Mouse (Mus musculus): ENCODE measurements at regions not wholly inside any gene's neighbourhood (a gene's known extent, or its start where the extent isn't known, plus 50 kb on each side); places are given as distances from the start of the nearest gene placed in this dataset.

DNA sequence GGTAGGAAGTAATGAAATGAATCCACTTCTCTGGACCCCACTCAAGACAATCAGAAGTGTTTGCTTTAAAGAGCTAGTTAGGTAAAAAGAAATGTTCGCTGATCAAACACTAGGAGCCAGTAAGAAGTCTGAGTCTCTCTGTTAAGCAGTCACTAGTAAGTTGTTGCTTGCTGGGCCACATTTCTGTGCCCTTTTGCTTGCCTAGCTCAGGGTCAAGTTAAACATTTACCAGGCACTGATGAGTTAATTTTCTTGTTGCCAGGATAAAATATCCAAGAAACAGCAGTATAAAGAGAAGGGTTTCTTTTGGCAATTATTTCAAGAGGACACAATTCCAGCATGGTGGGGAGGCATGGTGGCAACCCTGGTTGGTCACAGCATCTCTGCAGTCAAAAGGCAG is 127.7 kb downstream of the Gm12689 start:
- no peak for DNase-seq (ENCODE audit: low read depth in 1 of 2, low spot score in 2 of 2)
- Histone ChIP-seq H3K27me3 (ENCODE audit: control insufficient read depth, insufficient read depth, low read length) (no peaks in the 10 kb centered on the region), H3K4me3 (ENCODE audit: extremely low read depth, insufficient read depth, insufficient read length) (no peak overlapping the region), H3K36me3 (ENCODE audit: control insufficient read depth, insufficient read depth, low read length) (no peaks in the 10 kb centered on the region), H3K4me1 (ENCODE audit: control insufficient read depth, insufficient read depth, insufficient read length) (no peaks in the 10 kb centered on the region), H3K27ac (ENCODE audit: insufficient read depth, low read length) (no peak overlapping the region)
- no peak for TF ChIP-seq POLR2A (IDR thresholded peaks at IDR 0.05; ENCODE audit: low read depth, low read length)
- no peak for TF ChIP-seq CTCF (IDR thresholded peaks at IDR 0.05; ENCODE audit: extremely low read depth, insufficient read depth, insufficient read length, insufficient replicate concordance)
- WGBS, result 84% methylated on average over 1 of the region's 1 CpGs

DNA sequence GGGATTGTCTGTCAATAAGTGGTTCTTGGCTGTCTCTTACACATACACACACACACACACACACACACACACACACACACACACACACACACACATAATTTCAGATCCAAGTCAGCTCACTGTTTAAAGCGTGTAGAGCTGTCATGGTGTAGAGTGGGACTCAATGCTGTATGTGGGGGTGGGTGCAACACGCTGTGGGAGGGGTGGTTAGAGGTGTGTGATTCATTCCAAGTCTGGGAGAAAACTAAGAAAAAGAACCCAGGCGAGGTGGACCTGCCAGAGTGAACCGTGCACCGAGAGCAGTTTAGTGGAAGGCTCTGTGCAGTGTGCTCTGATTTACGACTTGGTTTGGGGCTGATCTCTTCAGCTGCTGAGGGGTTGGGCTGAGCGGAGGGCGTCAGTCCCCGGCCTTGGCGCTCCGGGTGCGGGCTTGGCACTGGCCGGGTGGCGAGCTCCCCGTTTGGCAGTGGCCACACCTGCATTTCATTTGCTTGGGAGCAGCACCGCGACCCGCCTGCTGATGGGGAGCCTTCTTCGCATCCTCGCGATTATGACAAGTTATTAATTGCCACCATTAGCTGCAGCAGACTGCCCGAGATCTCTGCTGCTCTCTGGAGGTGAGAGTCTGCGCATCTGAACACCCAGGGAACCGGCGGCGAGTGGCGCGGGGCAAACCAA is 149.5 kb downstream of the Gm12689 start:
- Histone ChIP-seq H3K4me3 (ENCODE audit: extremely low read depth, insufficient read depth, insufficient read length) (no peak overlapping the region), H3K27ac (ENCODE audit: insufficient read depth, low read length) (no peak overlapping the region), H3K36me3 (ENCODE audit: control insufficient read depth, insufficient read depth, low read length) (no peaks in the 10 kb centered on the region), H3K27me3 (ENCODE audit: control insufficient read depth, insufficient read depth, low read length) (no peaks in the 10 kb centered on the region), H3K4me1 (ENCODE audit: control insufficient read depth, insufficient read depth, insufficient read length) (no peaks in the 10 kb centered on the region)
- WGBS, result 49% methylated on average over 28 of the region's 28 CpGs
- TF ChIP-seq CTCF (IDR thresholded peaks at IDR 0.05; ENCODE audit: extremely low read depth, insufficient read depth, insufficient read length, insufficient replicate concordance) (no peak), POLR2A (IDR thresholded peaks at IDR 0.05; ENCODE audit: low read depth, low read length) (no peak)
- no peak for DNase-seq (ENCODE audit: low read depth in 1 of 2, low spot score in 2 of 2)

DNA sequence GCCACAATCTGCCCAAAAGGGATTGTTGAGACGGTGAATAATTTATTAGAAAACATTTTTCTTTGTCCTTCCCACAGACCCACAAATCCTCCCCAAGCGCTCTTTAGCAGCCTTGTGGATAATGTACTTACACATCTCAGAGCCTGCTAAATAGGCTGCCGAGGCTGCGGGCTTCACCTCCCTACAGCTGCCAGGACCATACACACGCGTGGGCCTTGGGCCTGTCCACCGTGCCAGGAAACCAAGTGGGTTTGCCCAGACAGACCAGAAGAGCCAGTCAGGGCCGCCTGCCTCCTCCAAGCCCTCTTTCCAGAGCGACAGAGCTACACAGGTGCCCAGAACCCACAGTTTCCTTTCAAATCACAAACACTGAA is 150.0 kb downstream of the Gm12689 start:
- no peaks in the 10 kb centered on the region for H3K4me1 ChIP-seq (ENCODE audit: control insufficient read depth, insufficient read depth, insufficient read length)
- H3K36me3 ChIP-seq (ENCODE audit: control insufficient read depth, insufficient read depth, low read length), result no peaks in the 10 kb centered on the region
- 55% methylated on average over 9 of the region's 9 CpGs for WGBS
- no peak overlapping the region for H3K4me3 ChIP-seq (ENCODE audit: extremely low read depth, insufficient read depth, insufficient read length)
- no peak for DNase-seq (ENCODE audit: low read depth in 1 of 2, low spot score in 2 of 2)
- no peaks in the 10 kb centered on the region for H3K27me3 ChIP-seq (ENCODE audit: control insufficient read depth, insufficient read depth, low read length)
- TF ChIP-seq CTCF (IDR thresholded peaks at IDR 0.05; ENCODE audit: extremely low read depth, insufficient read depth, insufficient read length, insufficient replicate concordance) (no peak), POLR2A (IDR thresholded peaks at IDR 0.05; ENCODE audit: low read depth, low read length) (no peak)
- no peak overlapping the region for H3K27ac ChIP-seq (ENCODE audit: insufficient read depth, low read length)

DNA sequence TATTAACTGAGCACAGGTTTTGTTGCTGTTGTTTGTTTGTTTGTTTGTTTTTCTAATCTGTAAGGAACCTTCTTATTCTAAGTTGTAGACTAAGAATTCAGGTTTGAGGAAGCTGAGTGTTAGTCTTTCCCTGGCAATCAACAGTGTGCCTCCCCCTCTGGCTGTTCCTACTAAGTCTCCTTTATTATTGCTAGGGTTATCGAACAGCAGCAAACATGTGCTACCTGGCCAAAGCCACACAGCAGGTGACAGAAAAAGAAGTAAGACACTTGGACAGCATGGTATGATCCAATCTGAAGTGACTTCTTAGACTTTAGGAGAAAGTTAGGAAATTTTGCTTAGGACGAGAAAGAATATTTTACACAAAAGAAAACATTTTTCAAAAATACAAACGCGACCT is 163.3 kb downstream of the Gm12689 start:
- H3K36me3 ChIP-seq (ENCODE audit: control insufficient read depth, insufficient read depth, low read length), result no peaks in the 10 kb centered on the region
- TF ChIP-seq CTCF (IDR thresholded peaks at IDR 0.05; ENCODE audit: extremely low read depth, insufficient read depth, insufficient read length, insufficient replicate concordance) (no peak), POLR2A (IDR thresholded peaks at IDR 0.05; ENCODE audit: low read depth, low read length) (no peak)
- WGBS, result 75% methylated on average over 4 of the region's 4 CpGs
- no peaks in the 10 kb centered on the region for H3K27me3 ChIP-seq (ENCODE audit: control insufficient read depth, insufficient read depth, low read length)
- H3K27ac ChIP-seq (ENCODE audit: insufficient read depth, low read length), result no peak overlapping the region
- no peak overlapping the region for H3K4me3 ChIP-seq (ENCODE audit: extremely low read depth, insufficient read depth, insufficient read length)
- no peak for DNase-seq (ENCODE audit: low read depth in 1 of 2, low spot score in 2 of 2)
- no peaks in the 10 kb centered on the region for H3K4me1 ChIP-seq (ENCODE audit: control insufficient read depth, insufficient read depth, insufficient read length)

DNA sequence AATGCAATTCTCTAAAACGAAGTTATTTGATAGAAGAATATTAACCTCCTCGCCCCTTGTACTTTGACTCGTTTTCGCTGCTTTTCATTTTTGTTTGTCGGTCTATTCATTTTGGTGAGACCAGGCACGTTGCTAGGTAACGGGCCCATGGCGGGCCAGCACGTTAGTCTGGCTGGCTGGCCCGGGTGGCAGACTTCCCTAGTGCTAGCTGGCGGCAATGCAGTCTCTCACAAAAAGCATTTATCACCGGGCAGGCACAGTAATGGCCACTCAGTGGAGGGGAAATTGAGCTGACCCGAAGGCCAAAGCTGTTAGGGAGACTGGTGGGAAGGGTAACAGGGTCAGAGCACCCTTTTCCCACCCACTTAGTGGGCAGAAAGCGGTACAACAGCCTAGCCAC is 163.7 kb downstream of the Gm12689 start:
- TF ChIP-seq POLR2A (IDR thresholded peaks at IDR 0.05; ENCODE audit: low read depth, low read length), result no peak
- no peak for TF ChIP-seq CTCF (IDR thresholded peaks at IDR 0.05; ENCODE audit: extremely low read depth, insufficient read depth, insufficient read length, insufficient replicate concordance)
- no peak overlapping the region for H3K27ac ChIP-seq (ENCODE audit: insufficient read depth, low read length)
- H3K27me3 ChIP-seq (ENCODE audit: control insufficient read depth, insufficient read depth, low read length), result no peaks in the 10 kb centered on the region
- H3K4me1 ChIP-seq (ENCODE audit: control insufficient read depth, insufficient read depth, insufficient read length), result no peaks in the 10 kb centered on the region
- H3K36me3 ChIP-seq (ENCODE audit: control insufficient read depth, insufficient read depth, low read length), result no peaks in the 10 kb centered on the region
- WGBS, result 27% methylated on average over 14 of the region's 14 CpGs
- DNase-seq (ENCODE audit: low read depth in 1 of 2, low spot score in 2 of 2), result no peak
- no peak overlapping the region for H3K4me3 ChIP-seq (ENCODE audit: extremely low read depth, insufficient read depth, insufficient read length)

DNA sequence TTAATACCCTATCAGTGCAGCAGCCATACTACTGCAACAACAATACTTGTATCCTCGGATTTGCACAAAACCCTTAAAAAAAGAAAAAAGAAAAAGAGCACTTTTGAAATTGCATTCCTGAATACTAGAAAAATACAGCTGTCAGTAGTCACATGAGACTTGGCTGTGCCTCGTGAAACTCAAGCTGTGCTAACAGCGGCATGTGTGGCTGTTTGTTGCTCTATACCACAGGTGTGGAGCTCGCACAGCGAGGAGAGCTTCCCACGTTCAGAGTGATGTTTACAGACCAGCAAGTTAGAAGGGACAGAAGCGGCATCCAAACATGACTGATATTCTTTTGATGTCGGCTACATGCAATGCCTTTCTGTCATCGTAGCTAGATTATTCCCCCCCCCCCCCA is 169.8 kb downstream of the Gm12689 start:
- Histone ChIP-seq H3K4me3 (ENCODE audit: extremely low read depth, insufficient read depth, insufficient read length) (no peak overlapping the region), H3K27me3 (ENCODE audit: control insufficient read depth, insufficient read depth, low read length) (no peaks in the 10 kb centered on the region), H3K36me3 (ENCODE audit: control insufficient read depth, insufficient read depth, low read length) (no peaks in the 10 kb centered on the region), H3K27ac (ENCODE audit: insufficient read depth, low read length) (no peak overlapping the region), H3K4me1 (ENCODE audit: control insufficient read depth, insufficient read depth, insufficient read length) (no peaks in the 10 kb centered on the region)
- TF ChIP-seq POLR2A (IDR thresholded peaks at IDR 0.05; ENCODE audit: low read depth, low read length), result no peak
- no peak for TF ChIP-seq CTCF (IDR thresholded peaks at IDR 0.05; ENCODE audit: extremely low read depth, insufficient read depth, insufficient read length, insufficient replicate concordance)
- WGBS, result 83% methylated on average over 9 of the region's 9 CpGs
- DNase-seq (ENCODE audit: low read depth in 1 of 2, low spot score in 2 of 2), result no peak

DNA sequence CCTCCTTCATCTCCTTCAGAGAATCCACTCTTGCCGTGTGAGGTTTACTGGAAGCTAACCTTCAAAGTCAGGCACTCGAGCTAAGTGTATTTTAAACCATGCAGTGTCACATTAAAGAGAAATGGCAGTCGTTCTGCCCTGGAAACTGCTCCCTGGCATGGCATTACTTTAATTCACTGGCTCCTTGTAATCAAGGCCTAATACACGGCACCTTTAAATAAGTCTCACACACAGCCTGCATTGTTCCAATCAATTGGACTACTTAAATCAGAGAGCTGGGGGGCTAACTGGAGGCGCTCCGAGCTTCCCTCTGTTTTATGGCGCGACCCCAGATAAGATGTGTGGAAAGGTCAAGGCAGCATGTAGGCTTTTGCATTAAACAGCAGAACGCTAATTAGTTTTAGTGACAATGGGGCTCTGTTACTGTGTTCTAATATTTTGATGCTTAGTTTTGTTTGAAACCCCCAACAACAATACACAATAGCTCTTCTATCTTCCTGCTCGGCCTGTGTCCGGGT is 180.1 kb downstream of the Gm12689 start:
- 76% methylated on average over 11 of the region's 11 CpGs for whole genome bisulfite sequencing
- DNase-seq (ENCODE audit: low read depth in 1 of 2, low spot score in 2 of 2), result no peak
- Histone ChIP-seq H3K27me3 (ENCODE audit: control insufficient read depth, insufficient read depth, low read length) (no peaks in the 10 kb centered on the region), H3K4me3 (ENCODE audit: extremely low read depth, insufficient read depth, insufficient read length) (no peak overlapping the region), H3K36me3 (ENCODE audit: control insufficient read depth, insufficient read depth, low read length) (no peaks in the 10 kb centered on the region), H3K27ac (ENCODE audit: insufficient read depth, low read length) (no peak overlapping the region), H3K4me1 (ENCODE audit: control insufficient read depth, insufficient read depth, insufficient read length) (no peaks in the 10 kb centered on the region)
- TF ChIP-seq POLR2A (IDR thresholded peaks at IDR 0.05; ENCODE audit: low read depth, low read length) (no peak), CTCF (IDR thresholded peaks at IDR 0.05; ENCODE audit: extremely low read depth, insufficient read depth, insufficient read length, insufficient replicate concordance) (no peak)

All from spleen, adult 2 months (tissue).